ENCODE assay signal across 22 mouse cellular contexts in the genomic region with DNA sequence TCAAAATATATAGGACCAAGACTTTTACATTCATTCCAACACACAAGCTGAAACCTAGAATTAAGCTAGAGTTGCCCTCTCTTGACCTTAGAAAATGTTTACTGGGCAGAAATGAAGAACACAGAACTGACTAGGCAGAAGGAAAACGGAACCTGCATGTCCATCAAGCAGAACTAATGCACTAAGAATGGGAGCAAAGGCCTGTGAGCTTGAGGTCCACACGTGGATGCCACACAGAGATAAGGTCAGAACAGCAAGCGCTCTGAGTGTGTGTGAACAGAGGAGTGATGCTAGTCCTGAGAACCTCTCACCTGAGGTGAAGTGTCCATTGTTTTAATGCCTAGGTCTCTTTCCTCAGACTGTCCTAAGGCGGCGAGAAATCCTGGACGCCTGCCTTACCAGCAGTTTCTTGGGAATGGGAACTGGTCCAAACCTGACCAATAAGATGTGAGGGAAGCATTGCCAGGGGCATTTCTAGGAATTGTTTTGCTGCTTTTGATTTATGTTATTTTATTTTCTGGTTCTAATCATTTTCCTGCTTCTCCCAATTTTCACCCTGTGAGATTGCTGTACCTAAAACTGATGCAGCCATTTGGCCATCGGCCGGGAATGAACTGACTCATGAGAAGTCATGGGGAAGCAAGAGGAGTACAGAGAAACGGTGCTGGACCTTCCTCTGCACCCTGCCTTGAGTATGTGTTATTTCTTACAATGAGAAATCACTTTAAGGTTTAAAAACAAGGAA. TPM values are rescaled to one million over a fixed set of nuclear protein-coding genes. Genes with fewer than 3 reads are reported as not detected.
DNase-seq lines count a peak whose midpoint lies in the region; ATAC-seq and TF ChIP-seq lines count a peak whose summit lies in the region.
"Had no signal": no experiment of that assay in that cellular context is flagged by ENCODE, and none has a peak within 500 bp of the region (broad histone marks: within the 10 kb centered on the region; RNA-seq: fewer than 3 reads in every experiment).

No protein-coding gene starts in this region.

- TF ChIP-seq CTCF in kidney, adult 2 months (conservative IDR thresholded peaks at IDR 0.05; ENCODE audit: insufficient read depth, insufficient read length, low read depth, low read length): no peak
- TF ChIP-seq CTCF in G1E (IDR thresholded peaks at IDR 0.05; ENCODE audit: low read depth, low read length): no peak
- no peak for TF ChIP-seq CTCF in midbrain, postnatal 0 days (IDR thresholded peaks at IDR 0.05)

- no peaks in the 10 kb centered on the region for H3K27me3 ChIP-seq in kidney, adult 2 months (replicated peaks; ENCODE audit: control insufficient read depth, insufficient read depth, low read length)
- H3K27me3 ChIP-seq in kidney, embryonic 14.5 days (ENCODE audit: control insufficient read depth, insufficient read depth, low read length): no peaks in the 10 kb centered on the region
- H3K27me3 ChIP-seq in G1E (ENCODE audit: insufficient read depth, low read length): no peaks in the 10 kb centered on the region
- no peaks in the 10 kb centered on the region for H3K27me3 ChIP-seq in midbrain, postnatal 0 days (ENCODE audit: insufficient read depth, low read length)
- H3K27me3 ChIP-seq: embryonic facial prominence, embryonic 13.5 days; forebrain, embryonic 15.5 days; heart, embryonic 13.5 days; neural tube, embryonic 12.5 days had no signal

- 40% methylated on average over 9 of the region's 9 CpGs for WGBS in kidney, adult 2 months
- WGBS in kidney, embryonic 14.5 days: 81% methylated on average over 9 of the region's 9 CpGs
- 73% methylated on average over 9 of the region's 9 CpGs for WGBS in midbrain, postnatal 0 days

- no peaks in the 10 kb centered on the region for H3K36me3 ChIP-seq in kidney, adult 2 months (ENCODE audit: control insufficient read depth, insufficient read depth, low read length)
- H3K36me3 ChIP-seq in kidney, embryonic 14.5 days (ENCODE audit: control insufficient read depth, insufficient read depth, low read length): no peaks in the 10 kb centered on the region
- H3K36me3 ChIP-seq in G1E (replicated peaks): peaks cover 31% of the 10 kb centered on the region
- H3K36me3 ChIP-seq in midbrain, postnatal 0 days (ENCODE audit: insufficient read depth, low read length): no peaks in the 10 kb centered on the region
- H3K36me3 ChIP-seq: embryonic facial prominence, embryonic 13.5 days; forebrain, embryonic 15.5 days; heart, embryonic 13.5 days; limb, embryonic 10.5 days; midbrain, embryonic 10.5 days; neural tube, embryonic 12.5 days had no signal

- no peaks in the 10 kb centered on the region for H3K9me3 ChIP-seq in kidney, embryonic 14.5 days (ENCODE audit: control insufficient read depth, low read length)
- H3K9me3 ChIP-seq in G1E (replicated peaks): no peaks in the 10 kb centered on the region
- no peaks in the 10 kb centered on the region for H3K9me3 ChIP-seq in midbrain, postnatal 0 days (ENCODE audit: low read length)
- H3K9me3 ChIP-seq: embryonic facial prominence, embryonic 13.5 days; forebrain, embryonic 15.5 days; heart, embryonic 13.5 days; limb, embryonic 10.5 days; midbrain, embryonic 10.5 days; neural tube, embryonic 12.5 days had no signal

- ATAC-seq in kidney, embryonic 14.5 days (ENCODE audit: low FRiP score, low TSS enrichment): no peak
- ATAC-seq in G1E (ENCODE audit: extremely low read depth, insufficient number of reproducible peaks, low FRiP score, poor library complexity, severe bottlenecking): 0 out of 2 replicates have a peak, but pooled peaks have one; percentile 35
- ATAC-seq in midbrain, postnatal 0 days (ENCODE audit: low FRiP score): no peak
- ATAC-seq: forebrain, embryonic 15.5 days had no signal

- H3K4me2 ChIP-seq in kidney, embryonic 14.5 days (replicated peaks; ENCODE audit: low read depth, low read length): no peak overlapping the region
- no peak overlapping the region for H3K4me2 ChIP-seq in midbrain, postnatal 0 days (ENCODE audit: low read depth, low read length, poor library complexity, severe bottlenecking)
- H3K4me2 ChIP-seq: embryonic facial prominence, embryonic 13.5 days; forebrain, embryonic 15.5 days; heart, embryonic 13.5 days; hindbrain, embryonic 14.5 days; liver, embryonic 11.5 days; neural tube, embryonic 12.5 days had no signal

- peaks cover 15% of the 10 kb centered on the region for H3K4me1 ChIP-seq in kidney, adult 2 months (ENCODE audit: control insufficient read depth, insufficient read depth, low read length)
- H3K4me1 ChIP-seq in kidney, embryonic 14.5 days (ENCODE audit: control insufficient read depth, insufficient read depth, low read length): no peaks in the 10 kb centered on the region; the same call in 1 of the 2 replicates
- peaks cover 45% of the 10 kb centered on the region for H3K4me1 ChIP-seq in G1E (ENCODE audit: insufficient read depth, low read depth, low read length)
- no peaks in the 10 kb centered on the region for H3K4me1 ChIP-seq in midbrain, postnatal 0 days (ENCODE audit: insufficient read depth, low read length)
- H3K4me1 ChIP-seq: neural tube, embryonic 12.5 days had no signal

- H3K4me3 ChIP-seq in kidney, adult 2 months (ENCODE audit: insufficient read depth, low read depth, low read length): no peak overlapping the region
- H3K4me3 ChIP-seq in kidney, embryonic 14.5 days (ENCODE audit: low read length): no peak overlapping the region
- H3K4me3 ChIP-seq in G1E (ENCODE audit: low read depth, low read length): no peak overlapping the region
- H3K4me3 ChIP-seq in midbrain, postnatal 0 days (ENCODE audit: low read depth, low read length): no peak overlapping the region
- H3K4me3 ChIP-seq: embryonic facial prominence, embryonic 13.5 days; forebrain, embryonic 15.5 days; heart, embryonic 13.5 days; limb, embryonic 10.5 days; midbrain, embryonic 10.5 days; neural tube, embryonic 12.5 days had no signal

- H3K27ac ChIP-seq in kidney, adult 2 months (ENCODE audit: insufficient read depth, low read depth, low read length): no peak overlapping the region
- no peak overlapping the region for H3K27ac ChIP-seq in kidney, embryonic 14.5 days (ENCODE audit: low read depth, low read length)
- H3K27ac ChIP-seq in midbrain, postnatal 0 days (ENCODE audit: low read depth, low read length): no peak overlapping the region
- H3K27ac ChIP-seq: embryonic facial prominence, embryonic 13.5 days; forebrain, embryonic 15.5 days; heart, embryonic 13.5 days; hindbrain, embryonic 14.5 days; limb, embryonic 10.5 days; midbrain, embryonic 10.5 days; neural tube, embryonic 12.5 days had no signal

- DNase-seq in cerebellum, adult 18-20 months: peak; percentile 36 to 57
- DNase-seq in cerebellum, adult 11-12 months: no peak
- DNase-seq in kidney, adult 2 months: peak; percentile 74
- no peak for DNase-seq in G1E (ENCODE audit: low spot score)
- DNase-seq in kidney, postnatal 25 days: peak; percentile 32 to 70
- DNase-seq in midbrain, postnatal 0 days (ENCODE audit: low spot score): no peak
- DNase-seq: gastrocnemius, postnatal 14 days; heart, adult 18-20 months; layer of hippocampus, adult 9-11 months; lung, adult 2 months; lung, postnatal 36 days; right cerebral cortex, postnatal 4 days; thymus, postnatal 14 days had no signal

- no peak overlapping the region for H3K9ac ChIP-seq in kidney, embryonic 14.5 days (ENCODE audit: low read depth, low read length)
- no peak overlapping the region for H3K9ac ChIP-seq in midbrain, postnatal 0 days (replicated peaks; ENCODE audit: low read length, poor library complexity, severe bottlenecking)
- H3K9ac ChIP-seq: embryonic facial prominence, embryonic 13.5 days; forebrain, embryonic 15.5 days; heart, embryonic 13.5 days; hindbrain, embryonic 14.5 days; neural tube, embryonic 12.5 days had no signal

- TF ChIP-seq POLR2A in kidney, adult 2 months (IDR thresholded peaks at IDR 0.05; ENCODE audit: low read depth, low read length): no peak

RNA-seq across cellular contexts. Expression of a gene that starts 11.0 kb away (rescaled TPM):
- 6.2 and 7.4 TPM in 2 replicates for polyA plus RNA-seq in kidney, adult 2 months (2012; rRNA removed)
- polyA plus RNA-seq in kidney, embryonic 14.5 days (2014; fragmentation: Nextera tagmentation; extraction: Ambion mirVana): 28.8 and 30.9 TPM in 2 replicates
- 59.3 and 69.4 TPM in 2 replicates for total RNA-seq in G1E (2014; fragmentation: Nextera tagmentation)
- total RNA-seq in G1E (2017): 27.4 and 31.8 TPM in 2 replicates
- polyA plus RNA-seq in G1E (2012): 1.4 and 2.0 TPM in 2 replicates
- total RNA-seq in midbrain, postnatal 0 days (2014; rRNA removed): 17.7 and 20.8 TPM in 2 replicates
- polyA plus RNA-seq in midbrain, postnatal 0 days (2015; fragmentation: Nextera tagmentation; extraction: Ambion mirVana): 27.6 and 32.1 TPM in 2 replicates

RNA-seq across cellular contexts. Expression of a gene that starts 11.4 kb away (rescaled TPM):
- 8.6 and 9.8 TPM in 2 replicates for polyA plus RNA-seq in kidney, adult 2 months (2012; rRNA removed)
- 7.4 and 9.0 TPM in 2 replicates for polyA plus RNA-seq in kidney, embryonic 14.5 days (2014; fragmentation: Nextera tagmentation; extraction: Ambion mirVana)
- total RNA-seq in G1E (2014; fragmentation: Nextera tagmentation) (16.9 and 17.4 TPM in 2 replicates), G1E (2017) (34.1 and 38.8 TPM in 2 replicates)
- polyA plus RNA-seq in G1E (2012): 10.5 and 13.3 TPM in 2 replicates
- total RNA-seq in midbrain, postnatal 0 days (2014; rRNA removed): 42.9 and 50.3 TPM in 2 replicates
- polyA plus RNA-seq in midbrain, postnatal 0 days (2015; fragmentation: Nextera tagmentation; extraction: Ambion mirVana): 8.7 and 10.5 TPM in 2 replicates

Comparison
In these comparisons a context has a peak if more than half of its experiments do, and no peak if none do; other contexts are left out.
1. DNase-seq: peak in cerebellum, adult 18-20 months (2 of 2), kidney, adult 2 months (single experiment) and kidney, postnatal 25 days (2 of 2); none in cerebellum, adult 11-12 months (single experiment), G1E (single experiment) and midbrain, postnatal 0 days (single experiment).